Mouse (Mus musculus) pancreas, adult 10 weeks (tissue): ENCODE results near the gene Tnni3k. TPM values are rescaled to one million over a fixed set of nuclear protein-coding genes. Genes with fewer than 3 reads are reported as not detected.

Experiments
- polyA plus RNA-seq: library from polyadenylated mRNA; stranded (reverse); fragments of 350-450 nt; fragmentation: Illumina TruSeq; extraction: RNeasy Lipid Tissue Mini Kit (QIAGEN cat#74804); gene quantifications from one replicate; pipeline ENCODE4 v1.2.3, GENCODE M21; 2015; ENCODE audit warnings: low read depth, low replicate concordance; ENCODE audit not compliant: insufficient read depth

The Tnni3k gene
- polyA plus RNA-seq, result not detected

DNA sequence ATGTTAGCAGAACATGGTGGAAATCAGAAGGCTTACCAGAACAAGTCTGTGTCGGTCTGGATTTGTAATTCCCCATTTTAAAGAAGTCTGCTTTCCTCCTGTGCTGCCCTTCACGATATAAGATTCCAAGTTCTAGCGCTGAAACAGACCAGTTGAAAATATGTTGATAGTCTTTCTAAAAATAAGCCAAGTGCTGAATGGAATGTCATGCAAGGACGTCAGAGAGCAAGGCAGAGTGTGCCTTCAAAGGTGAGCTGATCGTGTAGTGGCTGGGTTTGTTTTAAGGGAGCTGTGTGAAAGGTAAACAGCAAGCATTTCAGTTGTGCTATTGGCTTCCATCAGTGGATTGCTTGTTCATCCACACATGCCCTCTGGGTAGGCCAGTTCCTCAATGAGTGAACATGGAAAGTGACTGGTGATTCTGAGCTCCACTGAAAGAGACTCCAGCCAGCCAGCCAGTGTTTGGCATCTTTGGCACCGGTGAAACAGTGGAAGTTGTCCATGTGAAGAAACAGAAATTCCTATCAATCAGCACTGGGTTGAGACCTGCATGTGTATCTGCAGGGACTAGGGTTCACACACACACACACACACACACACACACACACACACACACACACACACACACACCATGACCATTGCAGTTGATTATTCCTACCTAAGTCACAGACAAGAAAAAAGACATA, at the start of gene Tnni3k:
Gene Tnni3k (minus strand): TSS at position 177 of the 686 bp plus-strand sequence.

DNA sequence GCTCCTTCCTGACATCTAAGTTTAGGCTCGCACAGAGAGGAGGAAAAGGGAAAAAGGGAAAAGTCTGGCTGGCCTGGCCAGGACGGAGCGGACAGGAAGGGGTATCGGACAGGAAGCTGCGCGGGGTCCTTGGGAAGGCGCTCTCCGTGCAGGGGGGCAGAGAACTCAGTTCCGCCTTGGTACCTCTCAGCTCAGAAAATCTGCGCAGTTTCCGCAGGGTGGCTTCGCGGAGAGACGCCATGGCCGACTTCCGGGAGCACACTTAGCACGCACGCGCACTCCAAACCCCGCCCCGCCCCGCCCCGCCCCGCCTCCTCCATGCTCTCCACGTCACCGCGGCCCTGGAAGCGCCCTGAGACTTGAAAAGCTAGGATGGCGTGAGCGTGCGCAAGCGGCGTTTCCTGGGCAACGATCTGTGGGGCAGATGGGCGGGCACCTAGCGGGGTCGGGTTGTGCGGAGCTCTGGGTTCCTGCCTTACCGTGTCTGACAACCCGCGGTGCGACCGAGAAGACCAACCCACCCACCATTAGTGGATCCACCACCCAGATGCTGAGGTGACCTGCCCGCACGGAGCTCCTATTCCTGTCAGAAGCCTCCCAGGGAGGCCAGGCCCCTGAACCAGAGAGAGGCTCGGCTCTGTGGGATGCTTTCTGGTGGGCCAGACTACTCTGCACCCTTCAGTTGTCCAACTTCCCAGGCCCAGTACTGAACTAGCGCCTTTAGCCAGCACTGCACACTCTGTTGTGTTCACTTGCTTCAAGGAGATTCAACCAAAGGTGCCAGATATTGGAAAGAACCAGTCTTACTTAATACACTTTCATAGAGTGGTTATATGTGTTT, 38.1 kb upstream of the Tnni3k start, which contains the start of the genes Fpgt and Lrriq3:
Gene Fpgt (minus strand): TSS at position 288 of the 841 bp plus-strand sequence.
Gene Lrriq3 (plus strand): TSS at position 319 of the 841 bp plus-strand sequence.

Other genes with a start within 250 kb of the Tnni3k start
- 3.8 TPM for gene Fpgt, start 38.0 kb upstream of the Tnni3k start, polyA plus RNA-seq
- gene Lrriq3, start 38.0 kb upstream of the Tnni3k start, polyA plus RNA-seq, result 0.85 TPM